Mouse (Mus musculus): Measurements from ENCODE around the gene Itsn1.

Itsn1 gene

DNA sequence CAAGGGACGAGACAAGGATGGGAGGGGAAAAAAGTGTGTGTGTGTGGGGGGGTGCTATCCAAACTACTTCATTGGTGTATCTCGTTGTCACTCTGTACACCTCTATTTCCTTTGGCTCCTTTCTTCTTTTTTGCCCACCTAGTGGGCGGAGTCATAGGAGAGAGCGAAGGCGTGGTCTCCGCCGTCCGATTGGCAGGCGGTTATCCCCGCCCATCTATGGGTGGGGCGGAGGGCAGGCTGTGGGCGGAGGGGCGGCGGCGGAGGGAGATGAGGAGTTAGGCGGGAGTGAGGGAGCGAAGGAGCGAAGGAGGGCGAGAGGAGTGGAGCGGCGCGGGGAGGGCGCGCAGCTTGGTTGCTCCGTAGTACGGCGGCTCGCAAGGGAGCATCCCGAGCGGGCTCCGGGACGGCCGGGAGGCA is at the start of gene Itsn1:
Itsn1 (plus strand) TSS at position 216 of the 417 bp plus-strand sequence.
- peak; percentile 99 for DNase-seq (ENCODE audit: low read depth, low spot score)

DNA sequence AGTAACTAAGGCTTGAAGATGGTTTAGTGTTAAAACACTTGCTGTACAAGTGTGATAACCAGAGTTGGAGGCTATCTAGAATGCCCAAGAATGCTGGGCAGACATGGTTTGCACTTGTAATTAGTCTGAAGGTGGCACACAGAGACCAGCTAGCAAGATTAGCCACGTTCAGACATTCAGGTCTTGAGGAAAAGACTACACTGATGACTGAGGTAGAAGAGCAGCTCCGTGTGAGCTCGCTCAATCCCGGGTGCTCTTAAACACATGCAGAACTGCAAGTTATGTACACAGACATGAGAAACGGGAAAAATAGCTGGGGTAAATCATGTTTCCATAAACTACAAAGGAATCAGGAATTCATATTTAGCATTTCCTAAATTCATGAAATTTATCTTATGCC is 48.4 kb upstream of the Itsn1 start:
- DNase-seq (ENCODE audit: low read depth, low spot score) = no peak

DNA sequence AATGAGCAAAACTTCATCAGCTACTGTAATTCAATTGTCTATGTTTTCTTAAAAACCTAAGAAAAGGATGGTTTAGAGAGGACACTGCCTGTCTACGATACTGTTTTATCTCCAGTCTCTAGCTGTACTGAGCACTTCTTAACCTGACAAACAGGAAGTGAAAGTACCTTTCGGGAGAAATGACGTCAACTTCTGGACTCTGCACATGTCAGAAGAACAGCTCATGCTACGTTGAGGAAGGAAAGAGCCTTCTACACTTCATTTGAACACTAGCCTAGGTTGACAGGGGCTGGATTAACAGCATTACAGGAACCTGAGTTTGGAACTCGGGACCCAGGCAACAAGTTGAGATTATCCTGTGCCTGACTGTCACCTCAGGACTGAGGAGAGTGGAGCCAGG is 43.6 kb upstream of the Itsn1 start:
- no peak for DNase-seq (ENCODE audit: low read depth, low spot score)

DNA sequence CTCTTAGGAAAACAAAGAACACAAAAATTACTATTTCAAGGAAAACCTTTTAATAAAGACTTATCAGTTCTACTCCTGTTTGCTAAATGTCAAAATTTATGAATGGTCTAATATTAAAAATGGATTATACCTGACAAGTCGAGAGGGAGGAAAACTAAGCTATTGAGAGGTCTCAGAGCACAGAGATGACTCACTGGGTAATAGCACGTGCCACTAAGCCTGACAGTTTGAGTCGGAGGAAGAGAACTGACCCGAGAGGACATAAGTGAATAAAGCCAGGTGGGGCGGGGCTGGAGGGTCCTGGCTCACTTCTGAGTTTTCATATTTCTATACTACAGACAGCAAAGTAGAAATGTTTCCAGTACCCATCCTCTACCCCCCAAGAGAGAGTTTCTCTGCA is 42.7 kb upstream of the Itsn1 start:
- DNase-seq (ENCODE audit: low read depth, low spot score) = no peak

DNA sequence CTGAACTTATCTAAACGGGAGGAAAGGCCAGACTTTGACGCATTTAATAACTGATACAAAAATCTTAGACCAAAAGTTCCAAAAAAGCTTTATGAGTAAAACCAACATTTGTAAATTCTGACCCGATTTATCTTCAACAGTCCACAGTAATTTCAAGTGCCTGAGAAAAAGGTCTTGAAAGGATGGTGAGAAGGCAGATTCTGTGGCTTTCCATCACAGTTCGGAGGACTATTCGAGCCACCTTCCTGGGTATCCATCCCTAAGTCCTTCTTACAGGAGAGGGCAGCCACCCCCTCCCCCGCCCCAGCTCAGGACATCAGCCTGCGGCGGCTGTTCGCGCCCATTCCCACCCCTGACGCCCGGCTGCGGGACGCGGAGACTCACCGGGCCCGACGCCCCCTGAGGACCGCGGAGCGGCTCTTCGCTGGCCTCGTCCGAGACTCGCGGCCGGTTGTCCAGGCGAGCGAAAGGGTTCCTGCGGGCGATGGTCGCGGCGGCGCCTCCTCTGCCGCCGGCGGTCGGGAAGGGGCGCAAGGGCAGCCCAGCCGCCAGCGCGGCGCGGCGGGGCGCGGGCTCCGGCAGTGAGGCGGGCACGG is 41.0 kb upstream of the Itsn1 start:
- no peak for DNase-seq (ENCODE audit: low read depth, low spot score)

DNA sequence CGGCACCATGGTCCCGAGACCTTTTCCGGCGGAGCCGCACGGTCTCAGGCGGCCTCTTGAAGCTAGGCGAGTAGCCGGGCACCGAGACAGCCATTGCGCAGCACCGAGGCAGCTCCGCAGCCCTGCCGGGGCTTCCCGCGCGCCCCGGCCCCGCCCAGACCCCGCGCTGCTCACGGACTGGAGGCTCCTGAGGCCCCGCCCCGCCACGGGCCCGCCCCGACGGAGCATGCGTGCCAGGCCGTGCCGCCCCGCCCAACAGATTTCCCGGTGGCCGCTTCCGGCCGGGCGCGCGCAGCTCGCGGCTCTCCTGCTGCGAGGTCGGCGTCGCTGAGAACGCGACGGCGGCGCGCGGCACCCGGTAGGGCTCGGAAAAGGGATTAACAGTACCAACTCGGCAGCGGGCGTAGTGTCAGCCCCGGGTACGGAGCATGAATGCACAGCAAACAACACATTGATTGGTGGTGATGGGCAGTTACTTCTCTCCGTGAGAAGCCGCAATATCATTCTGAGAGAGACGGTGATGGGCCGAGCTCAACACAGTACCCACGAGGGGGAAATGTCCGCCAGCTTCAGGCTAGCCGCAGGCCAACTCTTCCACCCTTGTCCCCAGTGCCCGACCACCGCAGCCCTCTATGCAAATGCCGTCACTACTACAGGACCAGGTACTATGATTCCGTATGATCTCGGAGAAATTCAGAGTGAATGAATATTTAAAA is 40.3 kb upstream of the Itsn1 start, which contains the start of gene Donson:
Donson (minus strand) TSS at position 152 of the 716 bp plus-strand sequence.
- peak; percentile 67 for DNase-seq (ENCODE audit: low read depth, low spot score)

DNA sequence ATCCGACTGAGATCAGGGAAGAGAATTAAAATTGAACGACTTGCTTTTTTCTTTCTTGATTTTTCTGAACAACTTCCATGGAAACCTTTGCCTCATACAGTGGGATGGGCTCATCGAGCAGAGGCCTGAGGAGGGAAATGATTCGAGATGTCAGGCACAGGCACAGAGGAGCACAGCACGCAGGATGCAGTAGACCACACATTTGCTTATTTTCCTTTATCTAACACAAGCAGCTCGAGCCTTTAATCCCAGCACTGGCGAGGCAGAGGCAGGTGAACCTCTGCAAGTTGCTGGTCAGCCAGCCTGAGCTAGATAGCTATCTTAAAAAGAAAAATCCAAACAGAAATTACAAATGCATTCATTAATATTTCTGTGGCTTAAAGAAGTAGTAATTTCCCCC is 39.3 kb upstream of the Itsn1 start:
- no peak for DNase-seq (ENCODE audit: low read depth, low spot score)

DNA sequence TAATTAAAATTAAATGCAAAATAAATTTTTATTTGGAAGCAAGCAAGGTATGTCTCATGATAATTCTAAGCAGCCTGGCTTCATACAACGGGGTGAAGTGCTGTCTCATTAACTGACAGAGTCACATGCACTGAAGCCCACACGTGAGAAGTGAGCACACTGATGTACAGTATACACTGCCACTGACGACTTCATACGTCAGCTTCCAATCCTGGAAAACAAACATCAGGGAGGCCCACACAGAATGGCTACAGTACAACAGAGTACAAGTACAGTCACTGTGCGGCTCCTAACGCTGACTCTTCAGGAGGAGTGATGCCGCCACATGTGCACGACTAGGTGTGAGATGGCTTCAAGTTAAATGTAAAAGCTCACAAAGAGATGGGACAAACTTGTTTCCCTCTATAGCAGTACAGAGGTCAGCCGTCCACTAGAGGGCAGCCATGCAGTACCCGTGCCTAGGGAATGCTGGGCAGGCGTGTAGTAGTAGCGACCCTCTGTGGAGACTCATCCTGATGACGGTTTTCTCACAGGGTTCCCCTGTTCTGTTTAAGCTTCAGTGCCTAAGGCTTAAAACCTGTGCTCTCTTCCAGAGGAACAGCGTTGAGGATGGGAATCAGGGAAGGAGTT is 34.5 kb upstream of the Itsn1 start:
- DNase-seq (ENCODE audit: low read depth, low spot score) = peak; percentile 45

DNA sequence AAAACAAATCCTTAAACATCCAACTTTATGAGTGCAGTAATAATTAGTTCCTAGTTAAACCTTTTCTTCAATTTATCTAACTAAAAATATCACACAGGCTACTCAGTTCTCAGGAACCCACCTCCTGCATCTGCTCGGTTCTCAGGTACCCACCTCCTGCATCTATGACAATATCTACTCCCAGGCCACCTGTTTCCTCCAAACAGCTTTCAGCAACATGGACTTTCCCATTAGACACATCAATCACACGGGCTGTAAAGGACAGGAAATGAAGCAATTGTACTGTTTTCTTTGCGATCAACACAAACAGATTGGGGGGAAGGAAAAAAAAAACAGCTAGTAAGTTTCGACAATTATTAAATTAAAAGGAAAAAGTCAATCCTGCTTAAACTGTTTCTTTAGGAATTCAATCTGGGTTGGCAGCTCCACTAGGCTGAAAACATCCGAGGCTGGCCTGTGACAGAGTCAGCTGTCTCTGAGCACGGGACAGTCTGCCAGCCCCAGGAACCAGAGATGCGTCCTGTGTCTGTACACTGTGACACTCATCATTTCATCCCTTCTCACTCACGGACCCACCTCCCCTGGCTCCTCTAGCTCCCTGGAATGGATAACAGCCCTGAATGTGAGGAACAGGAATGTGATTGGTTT is 33.8 kb upstream of the Itsn1 start:
- no peak for DNase-seq (ENCODE audit: low read depth, low spot score)

DNA sequence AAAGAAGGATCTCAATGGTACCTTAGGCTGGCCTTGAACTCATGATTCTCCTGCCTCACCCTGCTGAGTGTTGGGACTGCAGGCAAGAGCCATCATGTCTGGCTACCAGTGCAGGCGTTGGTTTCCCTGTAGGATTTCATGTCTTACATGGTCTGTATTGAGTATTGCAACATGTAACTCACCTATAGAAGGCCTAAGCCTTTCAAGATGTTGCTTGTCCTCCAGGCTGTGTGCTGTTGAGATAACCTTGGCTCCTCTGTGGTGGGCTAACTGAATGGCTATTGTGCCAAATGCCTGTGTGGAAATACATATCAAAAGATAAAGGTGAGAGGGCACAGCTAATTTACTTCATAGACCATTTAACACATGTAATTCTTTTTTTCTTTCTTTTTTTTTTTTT is 30.1 kb upstream of the Itsn1 start:
- DNase-seq (ENCODE audit: low read depth, low spot score) = no peak

DNA sequence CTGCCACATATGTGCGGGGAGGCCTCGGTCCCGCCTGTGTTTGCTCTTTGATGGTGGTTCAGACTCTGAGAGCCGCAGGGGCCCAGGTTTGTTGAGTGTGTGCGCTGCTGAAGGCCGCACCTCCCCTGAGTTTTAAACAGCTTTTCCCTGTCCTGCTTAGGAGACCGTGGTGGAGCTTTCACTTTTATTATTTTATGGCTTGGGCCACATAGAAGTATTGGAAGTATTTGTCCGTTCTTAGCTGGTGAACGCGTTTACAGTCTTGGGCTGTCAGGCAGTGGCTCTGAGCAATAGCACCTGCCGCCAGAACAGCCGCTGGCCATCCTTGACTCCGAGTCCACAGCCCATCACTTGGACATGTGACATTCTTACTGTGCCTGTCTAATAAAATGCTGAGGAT is 27.2 kb upstream of the Itsn1 start:
- no peak for DNase-seq (ENCODE audit: low read depth, low spot score)

DNA sequence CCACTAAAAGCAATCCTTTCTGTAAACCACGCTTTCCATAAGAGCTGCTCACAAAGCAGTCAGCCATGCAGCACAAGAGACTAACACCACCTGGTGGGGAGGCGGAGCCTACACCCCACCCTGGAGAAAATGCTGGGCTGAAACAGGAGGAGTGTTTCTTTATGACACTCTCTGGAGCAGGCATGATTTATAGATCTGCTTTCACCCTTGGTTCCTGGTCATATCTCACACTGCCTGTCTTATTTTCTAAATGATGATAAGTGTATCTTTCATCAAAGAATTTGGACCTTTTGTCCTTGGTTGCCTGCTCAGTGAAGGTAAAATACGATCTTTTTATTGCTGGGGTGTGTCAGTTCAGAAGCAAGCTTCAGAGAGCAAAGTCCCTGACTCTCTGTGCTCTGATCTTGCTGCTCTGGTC is 26.3 kb upstream of the Itsn1 start:
- no peak for DNase-seq (ENCODE audit: low read depth, low spot score)

DNA sequence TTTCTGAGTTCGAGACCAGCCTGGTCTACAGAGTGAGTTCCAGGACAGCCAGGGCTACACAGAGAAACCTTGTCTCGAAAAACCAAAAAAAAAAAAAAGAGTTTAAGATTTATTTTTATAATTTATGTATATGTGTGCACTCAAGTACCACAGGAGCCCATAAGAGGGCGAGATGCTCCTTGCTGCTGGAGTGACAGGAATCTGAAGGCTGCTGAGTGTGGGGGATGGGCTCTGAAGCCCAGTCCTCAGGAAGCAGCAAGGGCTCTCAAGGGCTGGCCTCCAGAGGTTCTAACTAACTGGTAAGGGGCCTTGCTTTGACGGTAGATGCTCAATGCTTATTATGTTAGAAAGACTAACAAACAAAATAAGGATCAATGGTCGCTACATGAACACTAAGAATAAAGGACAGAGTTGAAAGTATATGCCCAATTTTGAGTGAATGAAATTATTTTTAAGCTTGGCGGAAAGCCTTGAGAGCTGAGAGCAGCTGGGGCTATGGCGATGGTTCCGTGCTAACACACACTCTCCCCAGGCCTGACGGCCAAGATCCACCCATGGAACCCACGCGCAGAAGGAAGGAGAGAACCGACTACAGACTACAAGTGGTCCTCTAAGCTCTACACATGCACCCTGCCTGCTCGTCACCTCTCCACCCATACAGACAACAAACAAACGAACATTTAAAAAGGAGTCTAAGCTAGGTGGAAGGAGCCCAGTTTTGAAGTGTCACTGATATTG is 24.3 kb upstream of the Itsn1 start:
- no peak for DNase-seq (ENCODE audit: low read depth, low spot score)

DNA sequence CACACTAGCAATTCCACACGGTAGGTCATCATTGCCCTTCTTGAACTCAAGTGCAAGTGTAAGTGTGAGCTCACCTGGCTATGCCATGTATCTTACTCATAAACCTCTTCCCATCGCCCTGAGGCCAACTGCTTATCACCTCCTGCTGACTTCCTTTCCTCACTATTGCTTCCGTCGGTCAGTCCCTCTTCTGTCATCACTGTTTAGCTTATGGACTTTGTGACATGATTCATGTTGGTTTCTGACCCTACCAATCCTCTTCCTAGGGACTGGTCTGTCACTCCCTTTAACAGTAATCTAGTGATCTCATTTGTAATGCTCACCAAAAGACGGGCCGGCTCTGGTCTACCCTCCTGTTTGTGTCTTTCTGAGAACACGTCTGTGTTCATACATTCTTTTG is 18.8 kb upstream of the Itsn1 start:
- no peak for DNase-seq (ENCODE audit: low read depth, low spot score)

DNA sequence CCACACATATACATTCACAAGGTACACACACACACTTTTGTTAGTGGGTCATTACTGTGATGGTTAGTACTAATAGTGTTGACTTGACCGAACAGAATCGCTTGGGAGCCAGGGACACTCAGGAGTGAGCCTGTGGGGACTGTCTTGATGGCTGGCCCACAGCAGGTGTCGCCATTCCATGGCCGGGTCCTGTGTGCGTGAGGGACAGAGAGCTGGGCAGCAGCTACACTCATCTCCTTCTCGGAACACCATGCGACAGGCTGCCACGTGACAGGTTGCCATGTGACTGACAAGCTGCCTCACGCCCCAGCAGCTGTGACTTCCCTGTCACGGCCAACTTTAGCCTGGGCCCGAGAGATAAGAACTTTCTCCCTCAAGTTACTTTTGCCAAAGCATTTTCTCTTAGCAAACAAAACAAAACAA is 12.1 kb upstream of the Itsn1 start:
- DNase-seq (ENCODE audit: low read depth, low spot score) = no peak

DNA sequence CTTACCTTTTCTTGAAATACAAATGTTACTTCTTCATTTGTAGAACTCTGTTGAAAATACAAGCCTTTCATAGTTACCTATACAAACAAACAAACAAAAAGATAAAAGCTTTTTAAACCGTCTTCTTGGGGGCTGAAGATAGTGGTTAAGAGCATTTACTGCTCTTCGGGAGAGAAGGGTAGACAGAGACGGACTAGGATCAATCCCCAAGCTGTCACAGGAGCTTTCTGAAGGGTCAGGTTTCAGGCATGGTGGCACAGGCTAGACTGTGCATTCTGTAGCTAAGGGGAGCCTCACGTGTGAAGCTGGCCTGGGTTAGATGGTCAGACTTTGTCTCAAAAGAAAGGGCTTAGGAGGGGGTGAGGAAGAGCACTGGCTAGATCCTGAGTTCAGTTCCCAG is 11.7 kb upstream of the Itsn1 start:
- no peak for DNase-seq (ENCODE audit: low read depth, low spot score)

DNA sequence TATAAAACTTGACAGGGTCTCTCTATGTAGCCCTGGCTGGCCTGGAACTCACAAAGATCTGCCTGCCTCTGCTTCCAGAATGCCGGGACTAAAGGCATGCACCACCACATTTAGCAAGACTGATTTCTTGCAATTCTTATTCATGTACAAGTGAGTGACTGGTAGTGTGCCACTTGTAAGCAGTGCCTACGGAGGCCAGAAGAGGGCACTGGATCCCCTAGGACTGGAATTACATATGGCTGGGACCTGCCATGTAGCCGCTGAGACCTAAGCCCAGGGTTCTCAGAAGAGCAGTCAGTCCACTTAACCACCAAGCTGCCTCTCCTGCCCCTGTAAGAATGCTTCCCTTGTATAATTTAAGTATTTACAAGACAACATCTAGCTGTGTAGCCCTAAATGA is 4.8 kb upstream of the Itsn1 start:
- no peak for DNase-seq (ENCODE audit: low read depth, low spot score)

DNA sequence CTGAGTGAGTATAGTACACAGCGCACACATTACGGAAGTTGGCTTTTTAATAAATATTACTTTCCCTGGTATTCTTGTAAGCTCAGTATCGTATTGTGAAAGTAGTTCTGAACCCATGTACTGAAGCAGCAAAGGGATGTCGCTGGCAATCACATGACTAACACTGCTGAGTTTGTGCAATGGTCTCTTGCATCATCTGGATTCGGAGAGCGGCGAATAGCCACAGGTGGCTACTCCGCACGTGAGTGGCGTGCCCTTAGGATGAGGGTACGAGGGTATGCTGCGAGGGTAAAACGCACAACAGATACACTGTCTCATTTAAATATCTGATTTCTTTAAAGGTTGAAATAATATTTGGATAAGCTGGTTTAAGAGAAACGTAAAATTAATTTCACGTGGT is 1.6 kb upstream of the Itsn1 start:
- DNase-seq (ENCODE audit: low read depth, low spot score) = no peak

DNA sequence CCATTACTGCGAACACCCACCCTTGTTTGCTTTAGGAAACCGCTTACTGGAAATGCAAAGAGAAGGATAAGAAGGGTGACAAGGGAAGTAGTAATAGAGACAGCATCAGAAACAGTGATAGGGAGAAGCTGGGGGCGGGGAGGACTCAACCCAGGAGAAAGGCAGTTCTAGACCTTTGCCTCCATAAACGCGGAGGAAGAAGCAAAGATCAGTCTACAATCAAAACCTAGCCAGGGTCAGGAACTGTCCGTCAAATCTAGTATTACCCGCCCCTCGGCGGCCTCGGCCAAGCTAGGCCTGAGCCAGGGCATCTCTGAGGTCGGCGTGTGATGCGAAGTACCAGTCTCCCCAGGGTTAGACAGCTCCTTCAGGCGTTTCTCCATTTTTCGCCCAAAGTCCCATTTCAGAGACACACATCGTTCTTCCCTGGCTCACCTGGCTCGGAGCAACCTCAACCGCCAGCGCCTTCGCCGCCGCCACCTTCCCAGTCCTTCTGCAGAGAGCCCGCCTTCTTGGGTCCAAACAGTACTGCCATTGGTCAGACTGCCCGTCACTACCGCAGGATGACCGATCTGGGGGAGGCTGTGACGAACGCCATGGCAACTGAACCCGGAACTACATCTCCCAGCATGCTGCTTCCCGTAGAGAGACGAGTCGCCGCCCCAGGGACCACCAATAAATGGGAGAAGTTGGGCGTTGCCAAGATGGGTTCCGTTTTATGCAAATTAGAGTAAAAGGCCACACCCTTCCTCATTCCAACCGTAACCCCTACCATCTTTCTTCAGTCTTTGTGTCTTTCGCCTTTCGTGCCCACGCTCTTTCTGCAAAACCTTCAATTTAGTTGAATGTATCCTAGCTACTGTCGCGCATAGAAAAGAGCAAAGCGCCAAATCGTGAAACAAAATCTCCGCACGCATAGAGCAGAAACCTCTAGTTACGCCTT is 687 bp upstream of the Itsn1 start, which contains the start of gene Cryzl1:
Cryzl1 (minus strand) TSS at position 853 of the 943 bp plus-strand sequence.
- DNase-seq (ENCODE audit: low read depth, low spot score) = peak; percentile 100

DNA sequence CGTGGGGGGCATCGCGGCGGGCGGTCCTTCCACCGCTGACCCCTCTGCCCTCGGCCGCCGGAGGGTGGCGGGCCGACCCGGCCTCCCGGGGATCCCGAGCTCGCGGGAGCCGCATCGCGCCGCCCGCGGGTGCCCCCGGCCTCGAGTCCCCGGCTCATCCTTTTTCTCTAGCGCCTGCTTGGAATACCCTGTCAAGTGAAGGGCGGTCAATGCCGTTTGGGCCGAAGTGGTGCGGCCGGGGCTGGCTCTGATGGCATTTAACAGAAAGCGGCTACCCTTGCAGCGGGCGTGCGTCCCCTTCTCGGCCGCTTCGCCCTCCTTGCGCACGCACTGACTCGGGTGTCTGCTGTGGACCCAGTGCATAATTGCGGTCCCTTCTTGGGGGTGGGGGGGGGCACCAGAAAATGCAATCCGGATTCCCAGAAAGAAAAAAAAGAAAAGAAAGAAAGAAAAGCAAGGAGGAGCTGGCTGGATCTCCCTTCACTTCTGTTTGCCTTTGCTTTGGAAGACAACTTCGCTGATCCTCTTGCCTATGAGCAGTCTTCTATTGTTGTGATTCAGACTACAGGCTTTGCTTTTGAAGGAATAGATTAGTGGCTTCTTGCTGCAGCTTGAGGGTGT is 850 bp downstream of the Itsn1 start:
- no peak for DNase-seq (ENCODE audit: low read depth, low spot score)
